Mouse (Mus musculus): Measurements from ENCODE around the gene Serinc4.

Gene Serinc4

DNA sequence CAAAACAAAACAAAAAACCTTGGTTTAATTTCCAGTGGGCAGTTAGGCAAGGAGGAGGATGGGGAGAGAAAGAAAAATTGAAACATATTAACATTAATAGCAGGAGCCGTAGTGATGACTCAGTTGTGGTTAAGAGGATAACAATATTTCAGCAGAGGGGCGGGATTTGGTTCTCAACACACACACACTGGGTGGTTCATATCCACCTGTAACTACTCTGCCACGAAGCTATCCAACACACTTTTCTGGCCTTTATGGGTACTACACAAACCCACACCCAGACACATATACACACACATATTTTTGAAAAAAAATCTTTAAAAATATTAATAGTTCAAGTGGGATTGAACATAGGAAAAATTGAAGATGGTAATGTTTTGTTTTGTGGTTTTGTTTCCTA, 9.6 kb downstream of the Serinc4 start:
- no peak for DNase-seq (ENCODE audit: low read depth)

- DNase-seq (ENCODE audit: low read depth), result no peak
Observed at GRCm38 (mm10) chr2:121446506-121446905, 10.1 kb downstream of the Serinc4 start.

- DNase-seq (ENCODE audit: low read depth), result no peak
Observed at GRCm38 (mm10) chr2:121445117-121445516, 11.5 kb downstream of the Serinc4 start.

DNA sequence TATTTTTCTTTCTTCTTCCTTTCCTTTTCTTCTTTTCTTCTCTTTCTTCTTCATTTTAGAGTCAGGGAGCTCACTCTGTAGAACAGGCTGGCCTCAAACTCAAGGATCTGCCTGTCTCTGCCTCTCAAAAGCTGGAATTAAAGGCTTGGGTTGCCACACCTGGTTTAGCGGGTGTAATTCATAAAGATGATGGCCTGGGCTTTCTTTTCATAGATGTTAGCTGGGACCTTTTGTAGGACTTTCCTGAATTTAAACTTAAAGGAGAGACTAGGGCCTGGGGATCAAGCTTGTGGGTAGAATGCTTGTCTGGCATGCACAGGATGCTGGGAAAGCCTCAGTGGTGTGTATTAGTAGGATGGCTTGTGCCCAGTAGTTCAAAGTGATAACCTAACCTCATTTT, 12.4 kb downstream of the Serinc4 start, which contains the start of gene Ell3:
Gene Ell3 (minus strand): TSS at position 101 of the 400 bp plus-strand sequence.
- DNase-seq (ENCODE audit: low read depth), result no peak

GRCm38 (mm10) chr2:121443068-121443349, 13.6 kb downstream of the Serinc4 start:
- DNase-seq (ENCODE audit: low read depth), result no peak

DNA sequence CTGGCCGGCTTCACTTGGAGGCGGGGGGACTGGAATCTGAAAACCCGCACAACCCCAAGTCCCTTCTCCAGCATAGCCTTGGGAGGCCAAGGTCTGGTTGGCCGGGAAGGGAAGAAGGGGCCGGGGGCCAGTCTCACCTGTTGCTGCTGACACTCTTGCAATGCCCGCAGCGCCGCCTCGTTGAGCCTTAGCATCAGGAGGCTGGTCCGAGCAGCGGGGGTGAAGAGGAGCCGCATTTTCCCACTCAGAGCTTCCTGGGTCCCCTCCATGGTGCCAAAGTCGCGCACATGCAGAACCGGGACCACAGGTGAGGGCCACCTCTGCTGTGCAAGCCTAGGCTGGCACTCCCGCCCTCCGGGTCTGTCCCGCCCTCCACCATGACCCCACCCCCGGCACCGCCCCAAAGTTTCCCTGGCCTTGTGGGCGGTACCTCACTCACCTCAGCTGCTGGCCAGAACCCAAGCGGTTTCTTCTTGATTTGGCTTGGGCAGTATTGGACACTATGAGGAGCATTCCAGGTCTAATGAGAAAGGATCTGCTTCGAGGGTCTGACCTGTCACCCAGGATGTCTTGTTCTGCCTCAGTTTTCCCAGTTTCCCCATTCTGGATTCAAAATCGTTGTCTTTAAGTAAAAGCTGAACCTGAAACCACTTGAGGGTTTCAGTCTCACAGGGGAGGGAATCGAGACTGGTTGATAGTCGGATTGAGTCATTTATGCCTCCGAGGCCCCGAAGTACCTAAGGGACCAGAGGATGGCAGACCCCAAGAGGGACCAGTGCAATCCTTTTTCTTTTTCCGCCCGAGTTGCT, 14.1 kb downstream of the Serinc4 start:
- no peak for DNase-seq (ENCODE audit: low read depth)

GRCm38 (mm10) chr2:121441800-121442199, 14.8 kb downstream of the Serinc4 start:
- DNase-seq (ENCODE audit: low read depth), result no peak

DNA sequence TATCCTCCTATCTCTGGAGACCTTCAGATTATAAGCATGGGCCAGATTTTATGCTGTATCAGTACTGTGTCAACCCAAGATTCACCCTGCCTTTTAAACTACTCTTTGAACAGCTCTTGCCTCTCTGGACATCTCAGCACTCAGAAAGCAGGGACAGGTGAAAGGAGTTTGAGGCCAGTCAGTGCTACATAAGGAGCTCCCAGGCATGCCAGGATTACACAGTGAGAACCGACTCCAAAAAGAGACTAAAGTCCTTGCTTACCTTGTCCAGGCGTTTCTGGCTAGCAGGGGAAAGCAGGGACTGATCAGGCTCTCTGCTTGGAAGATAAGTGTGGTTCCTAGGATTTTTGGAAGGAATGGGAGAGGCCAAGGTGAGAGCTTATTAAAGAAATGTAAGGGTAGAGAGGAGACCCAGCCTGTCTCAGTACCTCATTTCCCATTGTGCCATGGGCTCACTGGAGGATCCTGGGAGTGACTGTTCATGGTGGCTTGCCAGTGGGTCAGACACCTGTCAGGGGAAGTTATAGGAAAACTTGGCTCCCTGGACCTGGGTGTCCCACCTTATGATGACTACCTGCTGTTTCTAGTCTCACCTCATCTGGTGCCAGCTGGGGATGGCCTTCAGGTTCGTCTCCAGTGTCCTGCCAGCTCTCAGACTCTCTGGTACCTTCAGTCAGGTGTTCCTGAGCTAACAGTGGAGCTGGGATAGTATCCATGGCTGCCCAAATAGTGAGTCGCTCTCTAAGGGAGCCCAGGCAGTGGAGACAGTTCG, 15.6 kb downstream of the Serinc4 start:
- DNase-seq (ENCODE audit: low read depth), result no peak

- DNase-seq (ENCODE audit: low read depth), result no peak
Observed at GRCm38 (mm10) chr2:121439746-121440145, 16.8 kb downstream of the Serinc4 start.

GRCm38 (mm10) chr2:121434854-121435253, 21.7 kb downstream of the Serinc4 start:
- DNase-seq (ENCODE audit: low read depth), result no peak

- DNase-seq (ENCODE audit: low read depth), result no peak
Observed at GRCm38 (mm10) chr2:121425890-121426289, 30.7 kb downstream of the Serinc4 start.

- DNase-seq (ENCODE audit: low read depth), result no peak
Observed at GRCm38 (mm10) chr2:121423166-121423565, 33.4 kb downstream of the Serinc4 start.

GRCm38 (mm10) chr2:121418476-121418875, 38.1 kb downstream of the Serinc4 start:
- DNase-seq (ENCODE audit: low read depth), result no peak

GRCm38 (mm10) chr2:121416356-121416755, 40.2 kb downstream of the Serinc4 start:
- DNase-seq (ENCODE audit: low read depth), result no peak

- DNase-seq (ENCODE audit: low read depth), result no peak
Observed at GRCm38 (mm10) chr2:121415591-121415990, 41.0 kb downstream of the Serinc4 start.

DNA sequence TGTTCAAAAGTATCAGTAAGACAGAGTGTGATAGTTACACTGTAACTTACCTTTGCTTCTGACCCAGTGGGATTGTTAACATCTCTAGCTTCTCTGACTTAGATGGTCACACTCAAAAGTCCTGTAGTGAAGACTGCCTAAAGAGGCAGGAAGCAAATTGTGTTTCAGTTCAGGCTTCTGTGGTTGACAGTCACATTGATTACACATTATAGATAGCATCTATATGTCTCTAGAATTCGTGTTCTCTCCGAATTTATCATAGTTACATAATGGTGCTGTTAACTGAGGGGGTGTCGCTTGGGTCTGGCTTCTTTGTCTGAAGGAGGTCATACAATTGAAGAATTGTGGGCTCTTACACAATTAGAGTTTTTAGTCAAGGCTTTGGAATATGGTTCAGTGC, 41.5 kb downstream of the Serinc4 start:
- DNase-seq (ENCODE audit: low read depth), result no peak

DNA sequence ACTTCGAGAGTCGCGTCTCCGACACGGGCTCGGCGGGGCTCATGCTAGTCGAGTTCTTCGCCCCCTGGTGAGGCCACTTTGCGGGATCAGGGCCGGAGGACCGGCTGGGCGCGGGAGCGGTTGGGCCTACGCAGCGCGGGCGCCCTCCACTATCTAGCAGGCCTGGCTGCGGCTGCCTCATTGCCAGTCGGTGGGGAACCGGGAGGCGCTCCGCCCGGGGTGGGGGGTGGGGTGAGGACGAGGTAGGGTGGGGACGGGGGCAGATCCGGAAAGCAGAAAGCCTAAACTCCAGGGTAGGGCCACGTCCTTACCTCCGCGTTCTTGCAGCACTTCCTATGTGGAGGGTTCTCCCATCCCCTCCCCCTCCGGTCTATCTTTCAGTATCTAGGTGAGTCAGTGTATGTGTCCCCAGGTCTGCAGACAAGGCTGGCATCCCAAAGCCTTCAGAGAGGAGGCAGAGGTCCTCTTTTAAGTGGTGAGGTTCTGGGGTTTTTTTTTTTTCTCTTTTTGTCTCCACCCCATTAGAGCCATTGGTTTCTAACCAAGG, 42.4 kb downstream of the Serinc4 start:
- no peak for DNase-seq (ENCODE audit: low read depth)

- peak; percentile 84 for DNase-seq (ENCODE audit: low read depth)
Observed at GRCm38 (mm10) chr2:121413387-121414042, 43.1 kb downstream of the Serinc4 start, which contains the start of the genes Pdia3 and Catsper2. Gene Pdia3 (plus strand): TSS chr2:121413775. Gene Catsper2 (minus strand): TSS chr2:121413792.

DNA sequence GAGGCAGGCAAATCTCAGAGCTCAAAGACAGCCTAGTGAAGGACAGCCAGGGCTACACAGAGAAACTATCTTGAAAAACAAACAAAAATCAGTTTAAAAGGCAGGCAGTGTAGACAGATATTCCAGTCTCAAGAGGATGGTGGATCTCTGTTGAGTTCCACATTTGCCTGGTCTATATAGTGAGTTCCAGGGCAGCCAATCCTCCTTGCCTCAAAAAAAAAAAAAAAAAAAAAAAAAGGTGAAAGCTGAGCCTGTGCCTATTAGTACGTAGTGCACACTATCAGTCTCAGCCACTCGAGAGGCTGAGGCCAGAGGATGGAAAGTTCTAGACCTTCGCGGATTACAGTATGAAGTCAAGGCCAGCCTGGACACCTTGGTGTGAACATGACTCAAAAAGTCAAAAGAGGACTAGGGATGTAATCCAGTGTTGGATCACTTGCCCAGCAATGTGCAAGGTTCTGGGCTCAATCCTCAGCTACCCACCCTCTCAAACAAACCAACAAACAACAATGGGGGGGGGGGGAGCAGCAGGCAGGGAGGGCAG, 43.7 kb downstream of the Serinc4 start:
- no peak for DNase-seq (ENCODE audit: low read depth)

GRCm38 (mm10) chr2:121408160-121408559, 48.4 kb downstream of the Serinc4 start:
- no peak for DNase-seq (ENCODE audit: low read depth)

DNA sequence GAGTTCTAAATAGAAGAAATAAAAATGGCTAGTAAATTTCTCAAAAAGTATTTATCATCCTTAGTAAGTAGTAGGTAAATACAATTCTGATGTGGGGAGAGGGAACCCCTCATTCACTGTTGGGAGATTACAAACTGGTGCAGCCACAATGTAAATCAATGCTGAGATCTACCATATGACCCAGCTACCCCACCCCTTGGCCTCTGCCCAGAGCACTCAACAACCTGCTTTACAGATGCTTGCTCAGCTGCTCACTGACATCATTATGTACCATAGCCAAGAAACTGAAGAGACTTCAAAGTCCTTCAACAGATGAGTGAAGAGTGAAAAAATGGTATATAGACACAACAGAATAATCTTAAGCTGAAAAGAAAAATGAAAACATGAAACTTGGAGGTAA, 53.3 kb downstream of the Serinc4 start:
- no peak for DNase-seq (ENCODE audit: low read depth)

- peak; percentile 34 for DNase-seq (ENCODE audit: low read depth)
Observed at GRCm38 (mm10) chr2:121396624-121397023, 60.0 kb downstream of the Serinc4 start.
